Mouse (Mus musculus) midbrain, postnatal 0 days (tissue): ENCODE measurements around the gene Mea1. TPM values are rescaled to one million over a fixed set of nuclear protein-coding genes. Genes with fewer than 3 reads are reported as not detected.

ENCODE experiments used
- ATAC-seq: fragments of 200-750 bp; cut with Nextera tagmentation; 2 replicates; pipeline ENCODE4 v1.8.0; 2017; ENCODE audit warnings: moderate number of reproducible peaks, mild to moderate bottlenecking, moderate TSS enrichment, moderate library complexity; ENCODE audit not compliant: low FRiP score
- DNase-seq: peaks from one replicate; pipeline ENCODE4 v3.0.0-alpha.2; 2015; ENCODE audit warnings: low spot score
- H3K27ac ChIP-seq: fragments of 300-500 bp; sonication (generic); 2 replicates; pipeline ENCODE4 v1.5.1; 2014; ENCODE audit warnings: low read depth, mild to moderate bottlenecking, low read length, mixed read lengths
- H3K27me3 ChIP-seq: fragments of 300-500 bp; sonication (generic); 2 replicates; pipeline ENCODE4 v1.6.1; 2014; ENCODE audit warnings: low read length, control low read depth, mixed read lengths; ENCODE audit not compliant: insufficient read depth
- H3K36me3 ChIP-seq: fragments of 300-500 bp; sonication (generic); 2 replicates; pipeline ENCODE4 v1.6.1; 2014; ENCODE audit warnings: low read length, control low read depth, mixed read lengths; ENCODE audit not compliant: insufficient read depth
- H3K4me1 ChIP-seq: fragments of 300-500 bp; sonication (generic); 2 replicates; pipeline ENCODE4 v1.6.1; 2014; ENCODE audit warnings: mild to moderate bottlenecking, control low read depth, antibody characterized with exemption, low read length, mixed read lengths; ENCODE audit not compliant: insufficient read depth
- H3K4me2 ChIP-seq: fragments of 300-500 bp; sonication (generic); 2 replicates; pipeline ENCODE4 v1.6.1; 2014; ENCODE audit warnings: low read depth, mild to moderate bottlenecking, low read length, mixed read lengths; ENCODE audit not compliant: poor library complexity, severe bottlenecking
- H3K4me3 ChIP-seq: fragments of 300-500 bp; sonication (generic); 2 replicates; pipeline ENCODE4 v1.5.1; 2014; ENCODE audit warnings: low read depth, mild to moderate bottlenecking, low read length, moderate library complexity
- H3K9ac ChIP-seq: fragments of 300-500 bp; sonication (generic); replicated peaks from 2 replicates; pipeline ENCODE4 v1.6.1; 2014; ENCODE audit warnings: mild to moderate bottlenecking, low read length, moderate library complexity, mixed read lengths; ENCODE audit not compliant: poor library complexity, severe bottlenecking
- H3K9me3 ChIP-seq: fragments of 300-500 bp; sonication (generic); 2 replicates; pipeline ENCODE4 v1.6.1; 2016; ENCODE audit warnings: low read length, control low read depth
- CTCF ChIP-seq: IDR thresholded peaks from 2 replicates; pipeline ENCODE4 v1.5.1; 2016; ENCODE audit warnings: antibody characterized with exemption, mild to moderate bottlenecking
- WGBS: fragments of 180-500 bp; shearing (Covaris S2); extraction: QIAGEN DNeasy Blood & Tissue Kit; methylation state at CpG from one replicate; pipeline ENCODE4 v1.1.7; 2014; 5-methylcytosine and 5-hydroxymethylcytosine counted together
- polyA plus RNA-seq: library from polyadenylated mRNA; unstranded; fragments of >200 nt; fragmentation: Nextera tagmentation; extraction: Ambion mirVana; gene quantifications from 2 replicates; pipeline ENCODE4 v1.2.1, GENCODE M21; 2015
- total RNA-seq: library from RNA; depleted of rRNA; stranded (reverse); fragments of >200 nt; gene quantifications from 2 replicates; pipeline ENCODE4 v1.2.3, GENCODE M21; 2014

Gene Mea1
- total and polyA plus RNA-seq, 2 experiments from 2014 or later = 171 to 314 TPM

- peak overlapping the region; percentile 77 for H3K27ac ChIP-seq
- under 1% methylated on average over 66 of the region's 76 CpGs for WGBS
- peak overlapping the region; percentile 89 for H3K9ac ChIP-seq
- no peak for DNase-seq
- peaks cover 21% of the 10 kb centered on the region for H3K36me3 ChIP-seq
- TF ChIP-seq CTCF = no peak
- H3K4me2 ChIP-seq = peak overlapping the region; percentile 100
- H3K4me1 ChIP-seq = peaks cover 7% of the 10 kb centered on the region
- ATAC-seq = peak; percentile 50
- no peaks in the 10 kb centered on the region for H3K27me3 ChIP-seq
- peak overlapping the region; percentile 97 for H3K4me3 ChIP-seq
- H3K9me3 ChIP-seq = no peaks in the 10 kb centered on the region
Measured at GRCm38 (mm10) chr17:46711612-46712271, 33.1 kb downstream of the Mea1 start.

- no peak for ATAC-seq
- DNase-seq = no peak
- H3K9me3 ChIP-seq = no peaks in the 10 kb centered on the region
- peak overlapping the region; percentile 100 for H3K4me2 ChIP-seq
- H3K27me3 ChIP-seq = no peaks in the 10 kb centered on the region
- WGBS = 76% methylated on average over 7 of the region's 7 CpGs
- peak overlapping the region; percentile 97 for H3K4me3 ChIP-seq
- H3K4me1 ChIP-seq = peaks cover 7% of the 10 kb centered on the region
- H3K36me3 ChIP-seq = peaks cover 23% of the 10 kb centered on the region
- no peak overlapping the region for H3K27ac ChIP-seq
- TF ChIP-seq CTCF = no peak
- H3K9ac ChIP-seq = peak overlapping the region; percentile 89
Measured at GRCm38 (mm10) chr17:46712442-46712841, 33.8 kb downstream of the Mea1 start.

- no peak overlapping the region for H3K9ac ChIP-seq
- 89% methylated on average over 9 of the region's 9 CpGs for WGBS
- DNase-seq = no peak
- no peak overlapping the region for H3K27ac ChIP-seq
- H3K4me2 ChIP-seq = no peak overlapping the region
- H3K36me3 ChIP-seq = peaks cover 23% of the 10 kb centered on the region
- no peak for ATAC-seq
- no peak overlapping the region for H3K4me3 ChIP-seq
- H3K4me1 ChIP-seq = peaks cover 7% of the 10 kb centered on the region
- no peaks in the 10 kb centered on the region for H3K9me3 ChIP-seq
- TF ChIP-seq CTCF = no peak
- no peaks in the 10 kb centered on the region for H3K27me3 ChIP-seq
Measured at GRCm38 (mm10) chr17:46713849-46714248, 35.3 kb downstream of the Mea1 start.

GRCm38 (mm10) chr17:46714756-46715481 is 36.3 kb downstream of the Mea1 start:
- no peak for DNase-seq
- TF ChIP-seq CTCF = no peak
- WGBS = 95% methylated on average over 11 of the region's 11 CpGs
- Histone ChIP-seq H3K9me3 (no peaks in the 10 kb centered on the region), H3K9ac (no peak overlapping the region), H3K4me3 (no peak overlapping the region), H3K27me3 (no peaks in the 10 kb centered on the region), H3K27ac (no peak overlapping the region), H3K36me3 (peaks cover 23% of the 10 kb centered on the region), H3K4me1 (peaks cover 7% of the 10 kb centered on the region), H3K4me2 (no peak overlapping the region)
- no peak for ATAC-seq

- DNase-seq = no peak
- Histone ChIP-seq H3K4me3 (no peak overlapping the region), H3K4me1 (no peaks in the 10 kb centered on the region), H3K27me3 (no peaks in the 10 kb centered on the region), H3K27ac (no peak overlapping the region), H3K9me3 (no peaks in the 10 kb centered on the region), H3K9ac (no peak overlapping the region), H3K36me3 (peaks cover 33% of the 10 kb centered on the region), H3K4me2 (no peak overlapping the region)
- TF ChIP-seq CTCF = no peak
- no peak for ATAC-seq
- WGBS = 91% methylated on average over 7 of the region's 7 CpGs
Measured at GRCm38 (mm10) chr17:46721077-46721476, 42.5 kb downstream of the Mea1 start.

- no peaks in the 10 kb centered on the region for H3K27me3 ChIP-seq
- H3K27ac ChIP-seq = no peak overlapping the region
- no peak overlapping the region for H3K4me3 ChIP-seq
- H3K9ac ChIP-seq = no peak overlapping the region
- TF ChIP-seq CTCF = no peak
- no peak for ATAC-seq
- WGBS = 83% methylated on average over 19 of the region's 20 CpGs
- no peaks in the 10 kb centered on the region for H3K4me1 ChIP-seq
- H3K9me3 ChIP-seq = no peaks in the 10 kb centered on the region
- H3K4me2 ChIP-seq = no peak overlapping the region
- no peak for DNase-seq
- peaks cover 26% of the 10 kb centered on the region for H3K36me3 ChIP-seq
Measured at GRCm38 (mm10) chr17:46724477-46725084, 46.0 kb downstream of the Mea1 start.
